Mouse (Mus musculus): ENCODE measurements around the gene Foxi3. TPM values are rescaled to one million over a fixed set of nuclear protein-coding genes. Genes with fewer than 3 reads are reported as not detected.

The Foxi3 gene
- polyA plus RNA-seq (2016; fragmentation: Nextera tagmentation; extraction: Ambion mirVana): 0.11 and 0.17 TPM in 2 replicates

GRCm38 (mm10) chr6:70956285-70956912, at the start of gene Foxi3:
Gene Foxi3 (plus strand): TSS chr6:70956531.
- DNase-seq (ENCODE audit: extremely low spot score, low spot score): peak; percentile 72
- peaks cover 95% of the 10 kb centered on the region for H3K27me3 ChIP-seq (ENCODE audit: poor library complexity, severe bottlenecking)
- H3K4me1 ChIP-seq: peaks cover 21% of the 10 kb centered on the region
- H3K36me3 ChIP-seq (replicated peaks): no peaks in the 10 kb centered on the region
- H3K27ac ChIP-seq: 0 out of 2 replicates have a peak within 1 kb of the TSS, but pooled peaks have one; percentile 40
- H3K4me3 ChIP-seq: peak within 1 kb of the TSS; percentile 62
- under 1% methylated on average over 67 of the region's 67 CpGs for WGBS
- H3K9me3 ChIP-seq: no peaks in the 10 kb centered on the region

GRCm38 (mm10) chr6:70909572-70909971, 46.8 kb upstream of the Foxi3 start:
- Histone ChIP-seq H3K27ac (no peak overlapping the region), H3K4me3 (no peak overlapping the region), H3K27me3 (ENCODE audit: poor library complexity, severe bottlenecking) (peaks cover 24% of the 10 kb centered on the region), H3K9me3 (no peaks in the 10 kb centered on the region), H3K4me1 (peaks cover 19% of the 10 kb centered on the region), H3K36me3 (replicated peaks) (peaks cover 19% of the 10 kb centered on the region)
- WGBS: 94% methylated on average over 7 of the region's 7 CpGs
- DNase-seq (ENCODE audit: extremely low spot score, low spot score): no peak

GRCm38 (mm10) chr6:70910285-70910684, 46.0 kb upstream of the Foxi3 start:
- WGBS: 82% methylated on average over 4 of the region's 4 CpGs
- no peak overlapping the region for H3K27ac ChIP-seq

GRCm38 (mm10) chr6:70911668-70912395, 44.5 kb upstream of the Foxi3 start:
- Histone ChIP-seq H3K27ac (no peak overlapping the region), H3K9me3 (no peaks in the 10 kb centered on the region), H3K4me3 (peak overlapping the region; percentile 30), H3K27me3 (ENCODE audit: poor library complexity, severe bottlenecking) (peaks cover 24% of the 10 kb centered on the region), H3K36me3 (replicated peaks) (no peaks in the 10 kb centered on the region), H3K4me1 (peaks cover 19% of the 10 kb centered on the region)
- DNase-seq (ENCODE audit: extremely low spot score, low spot score): no peak
- WGBS: 10% methylated on average over 20 of the region's 20 CpGs

More at GRCm38 (mm10) chr6:70910285-70910684, 46.0 kb upstream of the Foxi3 start:
- peaks cover 15% of the 10 kb centered on the region for H3K36me3 ChIP-seq (replicated peaks)
- no peak overlapping the region for H3K4me3 ChIP-seq
- H3K4me1 ChIP-seq: peaks cover 19% of the 10 kb centered on the region
- H3K27me3 ChIP-seq (ENCODE audit: poor library complexity, severe bottlenecking): peaks cover 24% of the 10 kb centered on the region
- H3K9me3 ChIP-seq: no peaks in the 10 kb centered on the region
- no peak for DNase-seq (ENCODE audit: extremely low spot score, low spot score)

- DNase-seq (ENCODE audit: extremely low spot score, low spot score): no peak
- H3K4me3 ChIP-seq: no peak overlapping the region
- H3K4me1 ChIP-seq: peaks cover 19% of the 10 kb centered on the region
- no peaks in the 10 kb centered on the region for H3K9me3 ChIP-seq
- H3K27ac ChIP-seq: no peak overlapping the region
- H3K36me3 ChIP-seq (replicated peaks): no peaks in the 10 kb centered on the region
- 68% methylated on average over 7 of the region's 7 CpGs for WGBS
- H3K27me3 ChIP-seq (ENCODE audit: poor library complexity, severe bottlenecking): peaks cover 24% of the 10 kb centered on the region
These were observed 44.0 kb upstream of the Foxi3 start for GRCm38 (mm10) chr6:70912396-70912765.

- Histone ChIP-seq H3K4me1 (peaks cover 27% of the 10 kb centered on the region), H3K9me3 (no peaks in the 10 kb centered on the region), H3K36me3 (replicated peaks) (no peaks in the 10 kb centered on the region), H3K4me3 (no peak within 1 kb of the TSS), H3K27me3 (ENCODE audit: poor library complexity, severe bottlenecking) (peaks cover 38% of the 10 kb centered on the region), H3K27ac (no peak within 1 kb of the TSS)
- 94% methylated on average over 3 of the region's 3 CpGs for WGBS
- no peak for DNase-seq (ENCODE audit: extremely low spot score, low spot score)
These were observed 37.5 kb upstream of the Foxi3 start, which contains the start of gene Tex37 for GRCm38 (mm10) chr6:70918827-70919226. Gene Tex37 (minus strand): TSS chr6:70918927.

GRCm38 (mm10) chr6:70921274-70922074, 34.9 kb upstream of the Foxi3 start:
- Histone ChIP-seq H3K36me3 (replicated peaks) (no peaks in the 10 kb centered on the region), H3K27ac (peak overlapping the region; percentile 80), H3K9me3 (no peaks in the 10 kb centered on the region), H3K4me3 (peak overlapping the region; percentile 47), H3K4me1 (peaks cover 27% of the 10 kb centered on the region), H3K27me3 (ENCODE audit: poor library complexity, severe bottlenecking) (peaks cover 38% of the 10 kb centered on the region)
- DNase-seq (ENCODE audit: extremely low spot score, low spot score): peak; percentile 66
- WGBS: under 1% methylated on average over 22 of the region's 22 CpGs

- Histone ChIP-seq H3K9me3 (no peaks in the 10 kb centered on the region), H3K4me1 (peaks cover 5% of the 10 kb centered on the region), H3K4me3 (no peak overlapping the region), H3K27ac (no peak overlapping the region), H3K36me3 (replicated peaks) (no peaks in the 10 kb centered on the region), H3K27me3 (ENCODE audit: poor library complexity, severe bottlenecking) (no peaks in the 10 kb centered on the region)
- 93% methylated on average over 2 of the region's 2 CpGs for WGBS
- no peak for DNase-seq (ENCODE audit: extremely low spot score, low spot score)
These were observed 24.5 kb upstream of the Foxi3 start for GRCm38 (mm10) chr6:70931801-70932200.

GRCm38 (mm10) chr6:70953274-70953673, 3.1 kb upstream of the Foxi3 start:
- Histone ChIP-seq H3K4me1 (peaks cover 21% of the 10 kb centered on the region), H3K4me3 (no peak overlapping the region), H3K27ac (no peak overlapping the region), H3K9me3 (no peaks in the 10 kb centered on the region), H3K27me3 (ENCODE audit: poor library complexity, severe bottlenecking) (peaks cover 72% of the 10 kb centered on the region), H3K36me3 (replicated peaks) (no peaks in the 10 kb centered on the region)
- 79% methylated on average over 7 of the region's 7 CpGs for WGBS
- no peak for DNase-seq (ENCODE audit: extremely low spot score, low spot score)

GRCm38 (mm10) chr6:70954040-70954439, 2.3 kb upstream of the Foxi3 start:
- WGBS: 6% methylated on average over 6 of the region's 6 CpGs
- Histone ChIP-seq H3K27ac (no peak overlapping the region), H3K27me3 (ENCODE audit: poor library complexity, severe bottlenecking) (peaks cover 80% of the 10 kb centered on the region), H3K36me3 (replicated peaks) (no peaks in the 10 kb centered on the region), H3K4me3 (no peak overlapping the region), H3K9me3 (no peaks in the 10 kb centered on the region), H3K4me1 (peaks cover 21% of the 10 kb centered on the region)
- DNase-seq (ENCODE audit: extremely low spot score, low spot score): no peak

- peaks cover 93% of the 10 kb centered on the region for H3K27me3 ChIP-seq (ENCODE audit: poor library complexity, severe bottlenecking)
These were observed 985 bp upstream of the Foxi3 start for GRCm38 (mm10) chr6:70955291-70955800.

GRCm38 (mm10) chr6:70955841-70956240, 490 bp upstream of the Foxi3 start:
- H3K36me3 ChIP-seq (replicated peaks): no peaks in the 10 kb centered on the region
- DNase-seq (ENCODE audit: extremely low spot score, low spot score): no peak
- peak overlapping the region; percentile 62 for H3K4me3 ChIP-seq
- under 1% methylated on average over 12 of the region's 12 CpGs for WGBS
- H3K27ac ChIP-seq: no peak overlapping the region
- H3K9me3 ChIP-seq: no peaks in the 10 kb centered on the region
- peaks cover 95% of the 10 kb centered on the region for H3K27me3 ChIP-seq (ENCODE audit: poor library complexity, severe bottlenecking)
- H3K4me1 ChIP-seq: peaks cover 21% of the 10 kb centered on the region

More at GRCm38 (mm10) chr6:70955291-70955800, 985 bp upstream of the Foxi3 start:
- 4% methylated on average over 14 of the region's 14 CpGs for WGBS
- Histone ChIP-seq H3K4me1 (peaks cover 21% of the 10 kb centered on the region), H3K9me3 (no peaks in the 10 kb centered on the region), H3K27ac (no peak overlapping the region), H3K36me3 (replicated peaks) (no peaks in the 10 kb centered on the region), H3K4me3 (no peak overlapping the region)
- no peak for DNase-seq (ENCODE audit: extremely low spot score, low spot score)

Data from forebrain, embryonic 10.5 days (tissue).